8 mouse cellular contexts compared by ENCODE assay signal in the genomic region with DNA sequence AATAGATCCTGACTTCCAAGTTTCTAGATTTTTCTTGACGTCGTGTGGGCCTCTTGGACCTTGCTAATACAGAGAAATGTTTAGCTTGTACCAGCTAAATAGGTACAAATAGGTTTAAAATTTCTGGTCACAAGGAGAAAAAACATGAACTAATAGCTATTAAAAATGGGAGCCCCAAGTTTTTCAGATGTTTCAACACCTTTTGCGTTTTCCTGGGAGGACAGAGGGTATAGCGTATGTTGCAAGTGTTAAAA. TPM values are rescaled to one million over a fixed set of nuclear protein-coding genes. Genes with fewer than 3 reads are reported as not detected.
A peak's percentile ranks its signal among the peaks of the same experiment; 100 is the strongest.
DNase-seq lines count a peak whose midpoint lies in the region; ATAC-seq and TF ChIP-seq lines count a peak whose summit lies in the region.

No protein-coding gene starts in this region.

- peak overlapping the region; percentile 100 for H3K27ac ChIP-seq in left cerebral cortex, adult 2 months
- peak overlapping the region; percentile 99 for H3K27ac ChIP-seq in embryonic facial prominence, embryonic 12.5 days
- H3K27ac ChIP-seq in intestine, embryonic 15.5 days, result peak overlapping the region; percentile 100
- peak overlapping the region; percentile 98 for H3K27ac ChIP-seq in neural tube, embryonic 12.5 days

- peaks cover 15% of the 10 kb centered on the region for H3K36me3 ChIP-seq in embryonic facial prominence, embryonic 12.5 days
- peaks cover under 1% of the 10 kb centered on the region; the same call in 1 of the 2 replicates for H3K36me3 ChIP-seq in intestine, embryonic 15.5 days
- H3K36me3 ChIP-seq in neural tube, embryonic 12.5 days, result peaks cover 11% of the 10 kb centered on the region

- no peaks in the 10 kb centered on the region for H3K27me3 ChIP-seq in embryonic facial prominence, embryonic 12.5 days
- H3K27me3 ChIP-seq in intestine, embryonic 15.5 days (replicated peaks), result no peaks in the 10 kb centered on the region
- no peaks in the 10 kb centered on the region for H3K27me3 ChIP-seq in neural tube, embryonic 12.5 days (replicated peaks)

- DNase-seq in left cerebral cortex, adult 2 months (ENCODE audit: extremely low spot score in 1 of 2, low spot score in 2 of 2), result no peak
- DNase-seq in left cerebral cortex, adult 11 months (ENCODE audit: low spot score), result no peak
- no peak for DNase-seq in right cerebral cortex, adult 18-20 months
- no peak for DNase-seq in cerebellum, adult 18-20 months
- no peak for DNase-seq in layer of hippocampus, postnatal 25 days (ENCODE audit: extremely low spot score in 1 of 2, low spot score in 1 of 2)

- H3K9ac ChIP-seq in embryonic facial prominence, embryonic 12.5 days, result peak overlapping the region; percentile 69; the same call in 1 of the 2 replicates
- H3K9ac ChIP-seq in intestine, embryonic 15.5 days, result peak overlapping the region; percentile 75; the same call in 1 of the 2 replicates
- H3K9ac ChIP-seq in neural tube, embryonic 12.5 days, result peak overlapping the region; percentile 94

- no peak for TF ChIP-seq CTCF in left cerebral cortex, adult 2 months (IDR thresholded peaks at IDR 0.05)

- 1% methylated on average over 4 of the region's 4 CpGs for WGBS in embryonic facial prominence, embryonic 12.5 days
- WGBS in intestine, embryonic 15.5 days, result 0% methylated on average over 4 of the region's 4 CpGs
- under 1% methylated on average over 4 of the region's 4 CpGs for WGBS in neural tube, embryonic 12.5 days

- peak overlapping the region; percentile 82 for H3K4me3 ChIP-seq in left cerebral cortex, adult 2 months
- peak overlapping the region; percentile 100 for H3K4me3 ChIP-seq in embryonic facial prominence, embryonic 12.5 days
- peak overlapping the region; percentile 52 for H3K4me3 ChIP-seq in intestine, embryonic 15.5 days (replicated peaks)
- H3K4me3 ChIP-seq in neural tube, embryonic 12.5 days, result peak overlapping the region; percentile 92

- ATAC-seq in embryonic facial prominence, embryonic 12.5 days (ENCODE audit: insufficient number of reproducible peaks, insufficient read depth, low FRiP score, low TSS enrichment), result no peak
- ATAC-seq in intestine, embryonic 15.5 days, result no peak
- no peak for ATAC-seq in neural tube, embryonic 12.5 days (ENCODE audit: low FRiP score, low read depth)

- intact Hi-C loops in left cerebral cortex, adult 2 months (cut with DNase I), result loop anchor here (1.0 to 2.0 kb wide), 3 partner anchors 10 to 44 kb away; no protein-coding TSS in a partner anchor

- peaks cover 31% of the 10 kb centered on the region for H3K4me1 ChIP-seq in embryonic facial prominence, embryonic 12.5 days
- H3K4me1 ChIP-seq in intestine, embryonic 15.5 days (replicated peaks), result peaks cover 35% of the 10 kb centered on the region
- H3K4me1 ChIP-seq in neural tube, embryonic 12.5 days, result peaks cover 30% of the 10 kb centered on the region

- H3K4me2 ChIP-seq in embryonic facial prominence, embryonic 12.5 days (replicated peaks), result peak overlapping the region; percentile 76
- peak overlapping the region; percentile 93 for H3K4me2 ChIP-seq in intestine, embryonic 15.5 days (replicated peaks)
- peak overlapping the region; percentile 97 for H3K4me2 ChIP-seq in neural tube, embryonic 12.5 days (replicated peaks)

- H3K9me3 ChIP-seq in embryonic facial prominence, embryonic 12.5 days, result no peaks in the 10 kb centered on the region
- no peaks in the 10 kb centered on the region for H3K9me3 ChIP-seq in intestine, embryonic 15.5 days
- H3K9me3 ChIP-seq in neural tube, embryonic 12.5 days, result no peaks in the 10 kb centered on the region

RNA-seq across cellular contexts. Expression of gene Scyl1, which starts 31.5 kb away (rescaled TPM):
- total RNA-seq in left cerebral cortex, adult 2 months (2021), result 10 to 100 TPM; 92.0 to 98.0 TPM
- polyA plus RNA-seq in embryonic facial prominence, embryonic 12.5 days (2016; fragmentation: Nextera tagmentation; extraction: Ambion mirVana), result 78.8 and 80.0 TPM in 2 replicates
- 60.6 and 60.9 TPM in 2 replicates for polyA plus RNA-seq in intestine, embryonic 15.5 days (2015; fragmentation: Nextera tagmentation; extraction: Ambion mirVana)
- polyA plus RNA-seq in neural tube, embryonic 12.5 days (2016; fragmentation: Nextera tagmentation; extraction: Ambion mirVana), result 66.1 and 70.4 TPM in 2 replicates
- total RNA-seq in layer of hippocampus, postnatal 25 days (2021), result 10 to 100 TPM; 68.6 to 71.8 TPM
